Comparison of ENCODE assay signal across 1 mouse cellular context in genomic region chr3:152129426-152129825, GRCm38 (mm10). TPM values are rescaled to one million over a fixed set of nuclear protein-coding genes. Genes with fewer than 3 reads are reported as not detected.
"Had no signal": no experiment of that assay in that cellular context is flagged by ENCODE, and none has a peak within 500 bp of the region (broad histone marks: within the 10 kb centered on the region; RNA-seq: fewer than 3 reads in every experiment).

No protein-coding gene starts in this region.

RNA-seq across cellular contexts. Expression of gene Gipc2, which starts 36.6 kb away (rescaled TPM):
- polyA plus RNA-seq: macrophage had no signal
